Mouse (Mus musculus): ENCODE results near the gene Jkamp. TPM values are rescaled to one million over a fixed set of nuclear protein-coding genes. Genes with fewer than 3 reads are reported as not detected.
A peak's percentile ranks its signal among the peaks of the same experiment; 100 is the strongest.

The Jkamp gene
- polyA plus RNA-seq, 1 experiment, result 102 TPM

DNA sequence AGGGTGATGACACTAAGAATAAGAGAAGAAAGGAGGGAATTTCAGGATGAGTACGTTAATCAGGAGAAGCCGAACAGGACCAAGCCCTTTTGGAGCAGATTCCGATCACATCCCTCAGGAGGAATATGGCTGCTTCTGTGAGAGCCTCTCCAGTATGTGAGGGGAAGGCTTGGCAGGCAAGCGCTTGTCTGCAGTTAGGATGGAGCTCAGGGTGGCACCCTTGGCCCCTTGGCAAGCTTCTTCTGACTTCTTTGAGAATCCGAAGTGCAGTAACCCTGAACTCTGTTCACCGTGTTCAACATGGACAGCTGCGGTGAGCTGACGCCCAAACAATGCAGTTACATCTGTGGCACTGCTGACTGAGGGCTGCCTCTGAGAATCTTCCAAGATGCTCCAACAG, 11.6 kb downstream of the Jkamp start:
- no peak for TF ChIP-seq POLR2A (IDR thresholded peaks at IDR 0.05; ENCODE audit: borderline replicate concordance, extremely low read depth, insufficient read depth, insufficient read length, poor library complexity, severe bottlenecking)
- TF ChIP-seq CTCF (IDR thresholded peaks at IDR 0.05; ENCODE audit: borderline replicate concordance, extremely low read depth, insufficient read depth, insufficient read length), result no peak
- DNase-seq (ENCODE audit: low read depth), result no peak

DNA sequence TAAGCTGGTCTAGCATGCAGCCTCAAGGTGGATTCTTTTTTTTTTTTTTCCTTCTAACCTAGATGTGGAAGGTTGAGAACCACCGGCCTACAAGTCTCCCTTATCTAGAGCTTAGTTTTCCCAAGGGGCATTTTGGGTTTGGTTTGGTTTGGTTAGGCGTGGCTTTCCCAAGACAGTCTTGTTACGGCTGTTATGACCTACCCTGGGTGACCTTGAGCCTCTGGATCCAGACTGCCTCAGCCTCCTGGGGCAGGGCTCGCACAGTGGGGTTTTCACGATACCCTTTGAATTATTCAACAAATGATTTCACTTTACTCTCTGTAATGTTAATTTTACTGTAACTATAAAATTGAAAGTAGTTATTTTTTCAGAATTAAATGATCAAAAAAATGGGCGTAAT, 17.4 kb downstream of the Jkamp start:
- TF ChIP-seq CTCF (IDR thresholded peaks at IDR 0.05; ENCODE audit: borderline replicate concordance, extremely low read depth, insufficient read depth, insufficient read length), result no peak
- TF ChIP-seq POLR2A (IDR thresholded peaks at IDR 0.05; ENCODE audit: borderline replicate concordance, extremely low read depth, insufficient read depth, insufficient read length, poor library complexity, severe bottlenecking), result no peak
- no peak for DNase-seq (ENCODE audit: low read depth)

DNA sequence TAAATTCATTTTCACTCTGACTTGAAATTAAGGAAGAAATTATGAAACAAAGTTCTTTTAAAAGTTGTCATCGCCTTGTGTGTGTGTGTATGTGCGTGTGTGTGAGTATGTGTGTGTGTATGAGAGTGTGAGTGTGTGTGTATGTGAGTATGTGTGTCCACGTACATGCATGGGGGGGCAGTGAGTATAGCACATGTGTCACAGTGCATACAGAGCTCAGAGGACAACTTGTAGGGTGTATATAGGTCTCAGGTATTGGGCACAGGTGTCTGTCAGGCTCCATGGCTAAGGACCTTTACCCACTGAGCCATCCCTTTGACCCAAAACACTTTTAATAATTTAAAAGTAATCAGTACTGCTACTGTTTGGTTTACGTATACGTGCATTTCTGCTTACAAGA, 18.6 kb downstream of the Jkamp start:
- no peak for DNase-seq (ENCODE audit: low read depth)
- no peak for TF ChIP-seq CTCF (IDR thresholded peaks at IDR 0.05; ENCODE audit: borderline replicate concordance, extremely low read depth, insufficient read depth, insufficient read length)
- no peak for TF ChIP-seq POLR2A (IDR thresholded peaks at IDR 0.05; ENCODE audit: borderline replicate concordance, extremely low read depth, insufficient read depth, insufficient read length, poor library complexity, severe bottlenecking)

DNA sequence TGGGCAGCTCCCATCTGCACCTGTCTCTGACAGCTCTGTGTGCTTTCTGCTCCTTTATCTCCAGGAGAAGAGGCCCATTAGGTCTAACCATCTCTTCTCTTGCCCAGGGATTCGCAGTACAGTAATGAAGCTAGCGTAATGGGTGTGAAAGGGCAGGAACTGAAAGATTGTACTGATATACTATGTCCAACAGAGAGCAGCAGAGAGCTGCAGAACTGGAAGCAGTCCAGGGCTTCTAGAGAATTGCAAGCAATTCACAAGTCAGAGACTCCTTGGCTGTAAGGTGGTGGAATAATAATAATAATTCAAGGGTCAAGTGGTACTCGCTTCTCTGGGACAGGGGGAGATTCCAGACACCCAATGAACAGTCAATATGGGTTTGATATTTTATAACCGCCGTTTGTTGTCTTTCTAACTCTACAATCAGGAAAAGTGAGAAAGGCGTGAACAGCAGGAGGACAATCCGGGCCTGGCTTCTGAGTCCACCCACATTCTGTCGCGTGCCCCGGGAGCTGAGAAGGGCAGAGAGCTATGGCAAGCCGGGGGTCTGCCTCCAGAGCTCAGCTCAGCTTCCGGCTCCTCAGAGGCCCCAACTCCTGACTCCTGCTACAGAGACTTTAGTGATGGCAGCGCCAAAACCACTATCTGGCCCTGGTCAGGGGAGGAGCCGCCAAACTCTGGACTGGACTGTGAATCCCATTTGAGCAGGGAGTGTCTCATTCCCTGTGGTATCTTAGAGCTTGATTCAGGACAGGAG, 19.3 kb downstream of the Jkamp start:
- peak; percentile 92 for DNase-seq (ENCODE audit: low read depth)
- TF ChIP-seq POLR2A (IDR thresholded peaks at IDR 0.05; ENCODE audit: borderline replicate concordance, extremely low read depth, insufficient read depth, insufficient read length, poor library complexity, severe bottlenecking) (no peak), CTCF (IDR thresholded peaks at IDR 0.05; ENCODE audit: borderline replicate concordance, extremely low read depth, insufficient read depth, insufficient read length) (peak; percentile 75; the same call in 1 of the 2 replicates)

DNA sequence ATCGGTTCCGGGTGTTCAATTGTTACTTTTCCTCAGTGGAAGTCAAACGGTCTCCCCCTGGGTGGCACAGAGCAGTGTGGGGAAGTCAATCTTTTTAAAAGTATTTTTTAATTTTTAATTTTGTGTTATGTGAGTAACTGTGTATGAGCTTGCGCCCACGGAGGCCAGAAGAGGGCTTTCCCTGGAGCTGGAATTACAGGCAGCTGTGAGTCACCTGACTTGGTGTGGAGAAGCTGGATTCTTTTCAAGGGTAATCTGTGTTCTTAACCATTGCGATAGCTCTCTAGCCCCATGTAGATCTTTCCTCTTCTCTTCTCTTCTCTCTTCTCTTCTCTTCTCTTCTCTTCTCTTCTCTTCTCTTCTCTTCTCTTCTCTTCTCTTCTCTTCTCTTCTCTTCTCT, 29.7 kb downstream of the Jkamp start:
- no peak for DNase-seq (ENCODE audit: low read depth)
- no peak for TF ChIP-seq CTCF (IDR thresholded peaks at IDR 0.05; ENCODE audit: borderline replicate concordance, extremely low read depth, insufficient read depth, insufficient read length)
- no peak for TF ChIP-seq POLR2A (IDR thresholded peaks at IDR 0.05; ENCODE audit: borderline replicate concordance, extremely low read depth, insufficient read depth, insufficient read length, poor library complexity, severe bottlenecking)

DNA sequence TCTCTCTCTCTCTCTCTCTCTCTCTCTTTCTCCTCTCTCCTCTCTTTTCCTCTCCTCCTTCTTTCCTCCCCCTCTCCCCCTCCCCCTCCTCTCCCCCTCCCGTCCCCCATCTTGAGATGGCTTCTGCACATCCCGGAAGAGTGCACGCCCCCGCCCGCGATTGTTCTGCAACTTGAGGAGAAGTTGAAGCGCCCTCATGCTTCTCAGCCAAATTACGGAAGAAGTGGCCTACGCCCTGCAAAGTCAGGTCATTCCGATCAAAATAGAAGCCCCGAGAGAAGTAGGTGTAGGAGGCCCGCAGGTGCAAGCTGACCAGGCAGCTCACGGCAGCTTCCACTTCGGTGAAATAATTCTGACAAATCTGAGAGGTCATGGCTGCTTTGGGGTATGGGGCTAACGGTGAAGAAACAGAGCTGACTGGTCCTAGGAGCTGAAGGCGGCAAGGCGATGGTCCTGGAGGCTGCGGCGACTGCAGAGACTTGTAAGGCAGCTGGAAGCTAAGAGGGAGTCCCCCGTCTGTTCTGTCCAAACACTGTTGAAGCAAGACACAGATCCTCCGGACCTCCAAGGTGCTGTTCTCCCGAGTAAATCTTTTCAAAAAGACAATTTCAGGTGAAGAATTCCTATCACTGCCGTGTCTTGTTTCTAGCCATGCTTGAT, 30.4 kb downstream of the Jkamp start:
- no peak for TF ChIP-seq POLR2A (IDR thresholded peaks at IDR 0.05; ENCODE audit: borderline replicate concordance, extremely low read depth, insufficient read depth, insufficient read length, poor library complexity, severe bottlenecking)
- TF ChIP-seq CTCF (IDR thresholded peaks at IDR 0.05; ENCODE audit: borderline replicate concordance, extremely low read depth, insufficient read depth, insufficient read length), result no peak
- no peak for DNase-seq (ENCODE audit: low read depth)

DNA sequence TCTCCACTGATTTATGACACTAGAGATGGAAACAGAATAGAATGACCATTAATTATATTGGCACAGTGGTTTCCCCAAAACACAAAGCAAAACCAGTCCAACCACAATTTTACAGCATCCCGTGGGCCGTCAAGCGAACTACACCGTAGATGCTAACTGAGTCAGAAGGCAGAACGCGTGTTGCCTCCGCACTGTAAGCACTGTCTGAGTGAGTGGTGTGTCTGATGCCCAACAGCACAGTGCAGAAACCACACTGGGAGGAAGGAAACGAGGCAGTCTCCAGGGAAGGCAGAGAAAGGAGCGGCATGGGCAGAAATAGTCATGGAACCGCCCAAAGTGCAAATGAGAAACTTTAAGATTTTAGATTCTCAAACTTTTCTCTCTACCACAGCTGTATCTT, 43.8 kb downstream of the Jkamp start:
- TF ChIP-seq CTCF (IDR thresholded peaks at IDR 0.05; ENCODE audit: borderline replicate concordance, extremely low read depth, insufficient read depth, insufficient read length) (no peak), POLR2A (IDR thresholded peaks at IDR 0.05; ENCODE audit: borderline replicate concordance, extremely low read depth, insufficient read depth, insufficient read length, poor library complexity, severe bottlenecking) (no peak)
- DNase-seq (ENCODE audit: low read depth), result no peak

DNA sequence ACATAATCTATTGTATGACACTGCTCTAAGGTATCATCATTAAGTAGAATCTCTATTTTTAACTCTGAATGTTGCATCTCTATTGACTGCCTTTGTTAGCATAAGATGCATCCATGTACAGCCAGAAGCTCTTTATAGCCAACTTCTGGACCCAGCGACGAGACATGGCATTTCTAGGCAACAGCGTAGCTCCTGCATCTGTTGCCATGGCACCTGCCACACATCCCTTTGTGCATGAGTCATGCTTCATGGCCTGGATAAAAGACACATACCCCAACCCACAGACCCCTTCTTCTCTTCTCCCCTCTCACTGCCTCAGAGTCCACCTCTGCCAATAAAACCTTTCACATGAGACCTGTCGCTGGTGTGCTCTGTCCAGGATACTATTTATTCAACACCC, 65.4 kb downstream of the Jkamp start:
- no peak for TF ChIP-seq POLR2A (IDR thresholded peaks at IDR 0.05; ENCODE audit: borderline replicate concordance, extremely low read depth, insufficient read depth, insufficient read length, poor library complexity, severe bottlenecking)
- TF ChIP-seq CTCF (IDR thresholded peaks at IDR 0.05; ENCODE audit: borderline replicate concordance, extremely low read depth, insufficient read depth, insufficient read length), result no peak
- DNase-seq (ENCODE audit: low read depth), result peak; percentile 65

Other genes with a start within 250 kb of the Jkamp start
- gene Gpr135, start 14.5 kb upstream of the Jkamp start, polyA plus RNA-seq (2012; rRNA removed), result 8.7 and 8.9 TPM in 2 replicates
- gene L3hypdh, start 150 bp upstream of the Jkamp start, polyA plus RNA-seq (2012; rRNA removed), result 12.7 and 19.7 TPM in 2 replicates
- gene Ccdc175, start 99.4 kb downstream of the Jkamp start, polyA plus RNA-seq (2012; rRNA removed), result 0.03 TPM in 1 of 2 replicates, not detected in the other